Mouse (Mus musculus) spleen, adult 2 months (tissue): ENCODE measurements around the gene Itgae.

Experiments
- CTCF ChIP-seq: fragments of 200-500 bp; IDR thresholded peaks from 2 replicates; pipeline ENCODE4 v1.5.1; 2011; ENCODE audit warnings: mild to moderate bottlenecking, inconsistent platforms; ENCODE audit not compliant: insufficient read depth, insufficient read length, insufficient replicate concordance; ENCODE audit errors: extremely low read depth
- POLR2A ChIP-seq: fragments of 200-500 bp; IDR thresholded peaks from 2 replicates; pipeline ENCODE4 v1.6.1; 2011; ENCODE audit warnings: low read depth, low read length, inconsistent platforms

- TF ChIP-seq CTCF = no peak
- no peak for TF ChIP-seq POLR2A
Measured at GRCm38 (mm10) chr11:73078615-73079014, 11.8 kb upstream of the Itgae start.
